Mouse (Mus musculus) MEL (cell line): ENCODE data around the gene Snd1. TPM values are rescaled to one million over a fixed set of nuclear protein-coding genes. Genes with fewer than 3 reads are reported as not detected.
"Not testable (repeated sequence)": the region's sequence is repeated elsewhere in the genome, so short reads cannot be mapped to it uniquely, and the experiment has no call there.

Source experiments
- DNase-seq: peaks from one replicate; pipeline ENCODE4 v3.0.0; 2011; ENCODE audit warnings: low read depth, low spot score
- H3K27ac ChIP-seq: 2 replicates; pipeline ENCODE4 v1.5.1; 2012; ENCODE audit warnings: low read depth, mild to moderate bottlenecking, control low read depth, low read length, moderate library complexity; ENCODE audit not compliant: control insufficient read depth
- H3K27me3 ChIP-seq, 2 experiments: fragments of 150-350 bp in 1 of 2; sonication (generic) in 1 of 2; 2 replicates each; pipeline ENCODE4 v1.6.1; 2012; ENCODE audit warnings: low read length in 2 of 2, mild to moderate bottlenecking in 2 of 2, improper control_type of control experiment in 1 of 2, moderate library complexity in 1 of 2; ENCODE audit not compliant: insufficient read depth in 2 of 2, control insufficient read depth in 1 of 2
- H3K36me3 ChIP-seq, 2 experiments: 2 replicates each; pipeline ENCODE4 v1.6.1; 2012 to 2014; ENCODE audit warnings: low read length in 2 of 2, improper control_type of control experiment in 1 of 2, inconsistent platforms in 1 of 2, mild to moderate bottlenecking in 1 of 2; ENCODE audit not compliant: insufficient read depth in 2 of 2, control insufficient read depth in 1 of 2
- H3K4me1 ChIP-seq, 2 experiments: fragments of 150-350 bp in 1 of 2; sonication (generic) in 1 of 2; 2 replicates each; pipeline ENCODE4 v1.6.1; 2012; ENCODE audit warnings: low read length in 2 of 2, improper control_type of control experiment in 1 of 2, mild to moderate bottlenecking in 1 of 2; ENCODE audit not compliant: insufficient read depth in 2 of 2, control insufficient read depth in 1 of 2
- H3K4me3 ChIP-seq, 2 experiments: fragments of 150-350 bp in 1 of 2; sonication (generic) in 1 of 2; 2 replicates each; pipeline ENCODE4 v1.5.1; 2012; ENCODE audit warnings: low read depth in 2 of 2, low read length in 2 of 2, mild to moderate bottlenecking in 2 of 2, moderate library complexity in 2 of 2, control low read depth in 1 of 2, improper control_type of control experiment in 1 of 2; ENCODE audit not compliant: control insufficient read depth in 1 of 2, insufficient read depth in 1 of 2
- H3K79me2 ChIP-seq: 2 replicates; pipeline ENCODE4 v1.6.1; 2012; ENCODE audit warnings: mild to moderate bottlenecking, low read length, moderate library complexity; ENCODE audit not compliant: control insufficient read depth, poor library complexity, insufficient read depth
- H3K9ac ChIP-seq: 2 replicates; pipeline ENCODE4 v1.6.1; 2012; ENCODE audit warnings: low read depth, mild to moderate bottlenecking, control low read depth, low read length, moderate library complexity; ENCODE audit not compliant: control insufficient read depth, poor library complexity, severe bottlenecking
- H3K9me3 ChIP-seq: fragments of 150-350 bp; sonication (generic); replicated peaks from 2 replicates; pipeline ENCODE4 v1.6.1; 2012; ENCODE audit warnings: mild to moderate bottlenecking, low read length, improper control_type of control experiment, moderate library complexity; ENCODE audit not compliant: insufficient read depth
- CHD1 ChIP-seq: IDR thresholded peaks from 2 replicates; pipeline ENCODE4 v1.6.1; 2012; ENCODE audit warnings: low read depth, mild to moderate bottlenecking, inconsistent platforms, low read length, improper control_type of control experiment
- CTCF ChIP-seq, 3 experiments: IDR thresholded peaks in 2 of 3; conservative IDR thresholded peaks in 1 of 3; 2 replicates each; pipeline ENCODE4 v1.5.1; 2011 to 2012; ENCODE audit warnings: low read length in 3 of 3, low read depth in 2 of 3, mild to moderate bottlenecking in 2 of 3, improper control_type of control experiment in 1 of 3, inconsistent platforms in 1 of 3, mixed read lengths in 1 of 3, moderate library complexity in 1 of 3; ENCODE audit not compliant: control insufficient read depth in 1 of 3, insufficient read depth in 1 of 3, poor library complexity in 1 of 3, severe bottlenecking in 1 of 3
- ELF1 ChIP-seq: IDR thresholded peaks from 2 replicates; pipeline ENCODE4 v1.6.1; 2014; ENCODE audit warnings: low read depth, mild to moderate bottlenecking, inconsistent platforms, low read length, improper control_type of control experiment, moderate library complexity
- EP300 ChIP-seq, 2 experiments: IDR thresholded peaks; 2 replicates each; pipeline ENCODE4 v1.6.1; 2011; ENCODE audit warnings: improper control_type of control experiment in 2 of 2, low read length in 2 of 2, low read depth in 1 of 2, mild to moderate bottlenecking in 1 of 2
- ETS1 ChIP-seq: IDR thresholded peaks from 2 replicates; pipeline ENCODE4 v1.6.1; 2012; ENCODE audit warnings: low read depth, mild to moderate bottlenecking, inconsistent platforms, low read length, improper control_type of control experiment, moderate library complexity
- GATA1 ChIP-seq: IDR thresholded peaks from 2 replicates; pipeline ENCODE4 v1.6.1; 2011; ENCODE audit warnings: low read depth, low read length, improper control_type of control experiment
- HCFC1 ChIP-seq: IDR thresholded peaks from 2 replicates; pipeline ENCODE4 v1.6.1; 2012; ENCODE audit warnings: low read depth, mild to moderate bottlenecking, inconsistent platforms, low read length, improper control_type of control experiment, moderate library complexity
- JUND ChIP-seq: IDR thresholded peaks from 2 replicates; pipeline ENCODE4 v1.6.1; 2011; ENCODE audit warnings: low read depth, mild to moderate bottlenecking, improper control_type of control experiment, low read length
- MAFK ChIP-seq: IDR thresholded peaks from 2 replicates; pipeline ENCODE4 v1.6.1; 2011; ENCODE audit warnings: low read depth, mild to moderate bottlenecking, low read length, improper control_type of control experiment, borderline replicate concordance
- MEF2A ChIP-seq: IDR thresholded peaks from 2 replicates; pipeline ENCODE4 v1.6.1; 2014; ENCODE audit warnings: low read depth, mild to moderate bottlenecking, inconsistent platforms, low read length, improper control_type of control experiment; ENCODE audit not compliant: poor library complexity, insufficient replicate concordance, severe bottlenecking; ENCODE audit errors: extremely low read depth
- MXI1 ChIP-seq: IDR thresholded peaks from 2 replicates; pipeline ENCODE4 v1.6.1; 2011; ENCODE audit warnings: mild to moderate bottlenecking, low read depth, low read length, improper control_type of control experiment
- MYB ChIP-seq: IDR thresholded peaks from 2 replicates; pipeline ENCODE4 v1.6.1; 2011; ENCODE audit warnings: mild to moderate bottlenecking, low read depth, low read length, improper control_type of control experiment
- MYC ChIP-seq: IDR thresholded peaks from 2 replicates; pipeline ENCODE4 v1.6.1; 2011; ENCODE audit warnings: low read depth, mild to moderate bottlenecking, low read length, improper control_type of control experiment, moderate library complexity
- NELFE ChIP-seq: IDR thresholded peaks from 2 replicates; pipeline ENCODE4 v1.6.1; 2011; ENCODE audit warnings: low read depth, low read length, improper control_type of control experiment
- NRF1 ChIP-seq: IDR thresholded peaks from 2 replicates; pipeline ENCODE4 v1.6.1; 2014; ENCODE audit warnings: low read depth, mild to moderate bottlenecking, inconsistent platforms, low read length, improper control_type of control experiment, moderate library complexity; ENCODE audit not compliant: poor library complexity, insufficient read depth, severe bottlenecking
- POLR2AphosphoS2 ChIP-seq: IDR thresholded peaks from 2 replicates; pipeline ENCODE4 v1.6.1; 2011; ENCODE audit warnings: low read length, improper control_type of control experiment
- POLR2AphosphoS5 ChIP-seq: IDR thresholded peaks from 2 replicates; pipeline ENCODE4 v1.6.1; 2012; ENCODE audit warnings: low read depth, borderline replicate concordance, mild to moderate bottlenecking, inconsistent platforms, low read length, moderate library complexity, mixed read lengths
- SIN3A ChIP-seq: IDR thresholded peaks from 2 replicates; pipeline ENCODE4 v1.6.1; 2012; ENCODE audit warnings: low read length, improper control_type of control experiment, inconsistent platforms
- SMC3 ChIP-seq: IDR thresholded peaks from 2 replicates; pipeline ENCODE4 v1.6.1; 2011; ENCODE audit warnings: low read depth, low read length, improper control_type of control experiment
- TAL1 ChIP-seq: IDR thresholded peaks from 2 replicates; pipeline ENCODE4 v1.6.1; 2012; ENCODE audit warnings: mild to moderate bottlenecking, inconsistent platforms, low read length, moderate library complexity, mixed read lengths
- TCF12 ChIP-seq: IDR thresholded peaks from 2 replicates; pipeline ENCODE4 v1.6.1; 2014; ENCODE audit warnings: low read depth, mild to moderate bottlenecking, inconsistent platforms, low read length, improper control_type of control experiment, moderate library complexity
- USF1 ChIP-seq: IDR thresholded peaks from 2 replicates; pipeline ENCODE4 v1.6.1; 2014; ENCODE audit warnings: low read depth, mild to moderate bottlenecking, inconsistent platforms, low read length, improper control_type of control experiment, moderate library complexity
- ZC3H11A ChIP-seq: IDR thresholded peaks from 2 replicates; pipeline ENCODE4 v1.6.1; 2012; ENCODE audit warnings: low read depth, mild to moderate bottlenecking, inconsistent platforms, low read length, improper control_type of control experiment
- ZKSCAN1 ChIP-seq: IDR thresholded peaks from 2 replicates; pipeline ENCODE4 v1.6.1; 2012; ENCODE audit warnings: low read depth, mild to moderate bottlenecking, inconsistent platforms, low read length, improper control_type of control experiment, moderate library complexity
- ZMIZ1 ChIP-seq: IDR thresholded peaks from 2 replicates; pipeline ENCODE4 v1.6.1; 2012; ENCODE audit warnings: low read depth, mild to moderate bottlenecking, inconsistent platforms, low read length, improper control_type of control experiment, moderate library complexity
- polyA plus RNA-seq, 2 experiments: library from polyadenylated mRNA; stranded (reverse) in 1 of 2; unstranded in 1 of 2; fragments of >175 nt in 1 of 2; fragments of >200 nt in 1 of 2; gene quantifications; 2 replicates each; pipeline versions ENCODE4 v1.2.1 to v1.2.4; 2012; ENCODE audit warnings: low replicate concordance in 2 of 2, low read depth in 1 of 2; ENCODE audit not compliant: insufficient read length in 2 of 2, insufficient read depth in 1 of 2, missing spikeins in 1 of 2
- total RNA-seq: library from RNA; depleted of rRNA; stranded (reverse); fragments of 300-350 nt; gene quantifications from 2 replicates; pipeline ENCODE4 v1.2.3, GENCODE M21; 2012

Snd1 gene
- total and polyA plus RNA-seq, 3 experiments = 192 to 280 TPM; not detected in 1

- Histone ChIP-seq H3K4me3 (no peak overlapping the region), H3K9ac (no peak overlapping the region), H3K36me3 (peaks cover 18 to 63% of the 10 kb centered on the region in 2 experiments), H3K27me3 (no peaks in the 10 kb centered on the region), H3K4me1 (peaks cover 7 to 12% of the 10 kb centered on the region in 2 experiments), H3K27ac (no peak overlapping the region), H3K9me3 (no peaks in the 10 kb centered on the region), H3K79me2 (peaks cover 4% of the 10 kb centered on the region; the same call in 1 of the 2 replicates)
- DNase-seq = no peak
- no peak for TF ChIP-seq POLR2AphosphoS2
These were observed 44.5 kb downstream of the Snd1 start for GRCm38 (mm10) chr6:28519426-28519825.

GRCm38 (mm10) chr6:28520787-28521186 lies 45.8 kb downstream of the Snd1 start:
- peak; percentile 78 for DNase-seq
- not testable (repeated sequence) for H3K27ac ChIP-seq, H3K79me2 ChIP-seq, H3K9me3 ChIP-seq, H3K4me3 ChIP-seq, H3K27me3 ChIP-seq, H3K9ac ChIP-seq
- TF ChIP-seq CTCF (IDR thresholded peaks at IDR 0.05 in 2 of 3, conservative IDR thresholded peaks at IDR 0.05 in 1 of 3; ENCODE audit: control insufficient read depth in 1 of 3, insufficient read depth in 1 of 3, low read depth in 2 of 3, low read length in 3 of 3, poor library complexity in 1 of 3, severe bottlenecking in 1 of 3) (peak in 1 of 3 experiments; percentile 11; a peak in 1 of 6 replicates), MAFK (0 out of 2 replicates have a peak, but pooled peaks have one; percentile 26), MYC (peak; percentile 41; the same call in 1 of the 2 replicates)
- Histone ChIP-seq H3K36me3 (peaks cover 18 to 60% of the 10 kb centered on the region in 2 experiments), H3K4me1 (peaks cover 7 to 12% of the 10 kb centered on the region in 2 experiments)

DNA sequence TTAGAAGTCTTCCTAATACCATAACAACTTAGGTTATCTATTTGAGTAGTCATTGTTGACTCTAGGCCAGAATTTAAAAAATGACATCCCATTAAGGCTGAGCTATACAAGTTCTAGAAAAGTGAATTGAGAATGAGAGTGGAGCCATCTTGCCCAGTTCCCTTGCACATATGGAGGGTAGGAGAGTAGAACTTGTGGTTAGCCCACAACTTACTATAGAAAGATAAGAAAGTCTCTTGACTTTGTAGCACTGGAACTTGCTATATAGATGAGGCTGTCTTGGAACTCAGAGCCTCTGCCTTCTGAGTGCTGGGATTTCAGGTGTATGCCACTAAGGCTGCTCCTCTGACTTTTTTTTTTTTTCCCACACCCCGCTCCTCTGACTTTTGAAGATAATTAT lies 46.5 kb downstream of the Snd1 start:
- Histone ChIP-seq H3K27me3 (no peaks in the 10 kb centered on the region), H3K4me1 (peaks cover 7 to 12% of the 10 kb centered on the region in 2 experiments), H3K79me2 (0 out of 2 replicates have a peak, but pooled peaks cover 3% of the 10 kb centered on the region), H3K9ac (no peak overlapping the region), H3K9me3 (no peaks in the 10 kb centered on the region), H3K4me3 (no peak overlapping the region), H3K36me3 (peaks cover 18 to 59% of the 10 kb centered on the region in 2 experiments), H3K27ac (no peak overlapping the region)
- DNase-seq = peak; percentile 55
- TF ChIP-seq MXI1 = no peak
- TF ChIP-seq ELF1 = no peak
- TF ChIP-seq ZMIZ1 = no peak
- TF ChIP-seq USF1 = no peak
- no peak for TF ChIP-seq NELFE
- TF ChIP-seq TCF12 = no peak
- TF ChIP-seq GATA1 = 0 out of 2 replicates have a peak, but pooled peaks have one; percentile 22
- TF ChIP-seq ZKSCAN1 = no peak
- no peak for TF ChIP-seq HCFC1
- TF ChIP-seq EP300 (IDR thresholded peaks at IDR 0.05; ENCODE audit: low read depth in 1 of 2, low read length in 2 of 2) = 0 out of 4 replicates have a peak, but pooled peaks of 1 of the 2 experiments have one; percentile 16
- 0 out of 2 replicates have a peak, but pooled peaks have one; percentile 39 for TF ChIP-seq ETS1
- TF ChIP-seq CHD1 = no peak
- no peak for TF ChIP-seq CTCF (IDR thresholded peaks at IDR 0.05 in 2 of 3, conservative IDR thresholded peaks at IDR 0.05 in 1 of 3; ENCODE audit: control insufficient read depth in 1 of 3, insufficient read depth in 1 of 3, low read depth in 2 of 3, low read length in 3 of 3, poor library complexity in 1 of 3, severe bottlenecking in 1 of 3)
- TF ChIP-seq MYC = no peak
- TF ChIP-seq JUND = no peak
- TF ChIP-seq NRF1 = no peak
- 0 out of 2 replicates have a peak, but pooled peaks have one; percentile 28 for TF ChIP-seq SIN3A
- no peak for TF ChIP-seq MYB
- no peak for TF ChIP-seq SMC3
- no peak for TF ChIP-seq POLR2AphosphoS5
- no peak for TF ChIP-seq MEF2A
- no peak for TF ChIP-seq TAL1
- no peak for TF ChIP-seq ZC3H11A
